Mouse (Mus musculus): ENCODE measurements around the gene a.

DNA sequence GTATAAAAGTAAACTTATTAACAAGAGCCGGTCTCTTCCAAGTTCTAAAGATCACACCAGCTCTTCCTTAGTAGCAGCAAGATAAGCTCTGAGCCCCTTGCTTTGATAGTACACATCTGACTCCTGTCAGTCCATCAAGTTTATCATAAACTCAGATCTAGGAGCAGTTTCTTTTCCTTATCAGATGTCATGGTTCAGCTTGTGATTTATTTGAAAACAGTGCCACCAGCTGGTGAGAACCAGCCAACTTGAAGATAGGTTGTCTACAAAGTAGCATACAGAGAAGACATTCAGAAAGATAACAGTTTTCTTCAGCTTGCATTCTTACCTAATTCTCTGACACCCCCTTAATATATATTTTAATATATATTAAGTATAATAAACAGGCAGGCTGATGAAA, 64.2 kb downstream of the a start:
- TF ChIP-seq CTCF (IDR thresholded peaks at IDR 0.05; ENCODE audit: low read depth) (peak; percentile 79), EP300 (optimal IDR thresholded peaks at IDR 0.05) (no peak)
